Mouse (Mus musculus) intestine, postnatal 0 days (tissue): ENCODE measurements around the gene Scgb2a2. TPM values are rescaled to one million over a fixed set of nuclear protein-coding genes. Genes with fewer than 3 reads are reported as not detected.
"Not testable (repeated sequence)": the region's sequence is repeated elsewhere in the genome, so short reads cannot be mapped to it uniquely, and the experiment has no call there.

Experiments used
- ATAC-seq: fragments of 200-750 bp; cut with Nextera tagmentation; 2 replicates; pipeline ENCODE4 v1.8.0; 2017; ENCODE audit warnings: mild to moderate bottlenecking, moderate TSS enrichment, moderate library complexity
- H3K27ac ChIP-seq: fragments of 300-500 bp; sonication (generic); 2 replicates; pipeline ENCODE4 v1.5.1; 2014; ENCODE audit warnings: mild to moderate bottlenecking, low read depth, low read length, moderate library complexity
- H3K27me3 ChIP-seq: fragments of 300-500 bp; sonication (generic); replicated peaks from 2 replicates; pipeline ENCODE4 v1.6.1; 2014; ENCODE audit warnings: low read length, mixed read lengths; ENCODE audit not compliant: control insufficient read depth, insufficient read depth
- H3K36me3 ChIP-seq: fragments of 300-500 bp; sonication (generic); 2 replicates; pipeline ENCODE4 v1.6.1; 2014; ENCODE audit warnings: mild to moderate bottlenecking, moderate library complexity; ENCODE audit not compliant: control insufficient read depth, insufficient read depth
- H3K4me1 ChIP-seq: fragments of 300-500 bp; sonication (generic); replicated peaks from 2 replicates; pipeline ENCODE4 v1.6.1; 2014; ENCODE audit warnings: antibody characterized with exemption, low read length, mixed read lengths; ENCODE audit not compliant: control insufficient read depth, insufficient read depth
- H3K4me2 ChIP-seq: fragments of 300-500 bp; sonication (generic); replicated peaks from 2 replicates; pipeline ENCODE4 v1.6.1; 2014; ENCODE audit warnings: low read depth, mild to moderate bottlenecking, moderate library complexity
- H3K4me3 ChIP-seq: fragments of 300-500 bp; sonication (generic); 2 replicates; pipeline ENCODE4 v1.5.1; 2014; ENCODE audit warnings: low read depth, low read length
- H3K9ac ChIP-seq: fragments of 300-500 bp; sonication (generic); 2 replicates; pipeline ENCODE4 v1.6.1; 2014; ENCODE audit warnings: mild to moderate bottlenecking, low read depth, low read length
- H3K9me3 ChIP-seq: fragments of 300-500 bp; sonication (generic); 2 replicates; pipeline ENCODE4 v1.6.1; 2016; ENCODE audit warnings: mixed run types; ENCODE audit not compliant: control insufficient read depth
- CTCF ChIP-seq: sonication (generic); IDR thresholded peaks from 2 replicates; pipeline ENCODE4 v1.5.1; 2016; ENCODE audit warnings: low read depth, mild to moderate bottlenecking, control low read depth, antibody characterized with exemption, moderate library complexity
- WGBS: fragments of 180-500 bp; shearing (Covaris S2); extraction: QIAGEN DNeasy Blood & Tissue Kit; methylation state at CpG from one replicate; pipeline ENCODE4 v1.1.7; 2014; 5-methylcytosine and 5-hydroxymethylcytosine counted together
- polyA plus RNA-seq: library from polyadenylated mRNA; unstranded; fragments of >200 nt; fragmentation: Nextera tagmentation; extraction: Ambion mirVana; gene quantifications from 2 replicates; pipeline ENCODE4 v1.2.1, GENCODE M21; 2015

The Scgb2a2 gene
- not detected in 2 replicates for polyA plus RNA-seq

- Histone ChIP-seq H3K9me3 (no peaks in the 10 kb centered on the region), H3K4me2 (no peak within 1 kb of the TSS), H3K27ac (no peak within 1 kb of the TSS), H3K4me1 (no peaks in the 10 kb centered on the region), H3K9ac (no peak within 1 kb of the TSS), H3K4me3 (no peak within 1 kb of the TSS), H3K36me3 (no peaks in the 10 kb centered on the region), H3K27me3 (no peaks in the 10 kb centered on the region)
- WGBS: 85% methylated on average over 2 of the region's 2 CpGs
- TF ChIP-seq CTCF: no peak
- no peak for ATAC-seq
Observed at GRCm38 (mm10) chr19:9847262-9847661, at the start of gene Scgb2a2. Gene Scgb2a2, plus strand, starts transcription at chr19:9847562.

- H3K4me1 ChIP-seq, H3K27ac ChIP-seq, H3K27me3 ChIP-seq, H3K9ac ChIP-seq, H3K9me3 ChIP-seq, H3K36me3 ChIP-seq: not testable (repeated sequence)
- TF ChIP-seq CTCF: peak; percentile 61
- Histone ChIP-seq H3K4me2 (peak overlapping the region; percentile 58), H3K4me3 (peak overlapping the region; percentile 21; the same call in 1 of the 2 replicates)
- WGBS: 20% methylated on average over 17 of the region's 21 CpGs
- ATAC-seq: peak; percentile 77
Observed at GRCm38 (mm10) chr19:9836581-9837340, 10.6 kb upstream of the Scgb2a2 start.

GRCm38 (mm10) chr19:9837341-9837715, 10.0 kb upstream of the Scgb2a2 start:
- WGBS: 58% methylated on average over 2 of the region's 2 CpGs
- Histone ChIP-seq H3K36me3 (no peaks in the 10 kb centered on the region), H3K9me3 (no peaks in the 10 kb centered on the region), H3K4me3 (no peak overlapping the region), H3K9ac (no peak overlapping the region), H3K4me2 (no peak overlapping the region), H3K27ac (no peak overlapping the region), H3K27me3 (no peaks in the 10 kb centered on the region), H3K4me1 (no peaks in the 10 kb centered on the region)
- no peak for TF ChIP-seq CTCF
- ATAC-seq: no peak

GRCm38 (mm10) chr19:9849368-9850075, 2.2 kb downstream of the Scgb2a2 start:
- H3K36me3 ChIP-seq, H3K9ac ChIP-seq, H3K4me3 ChIP-seq, ATAC-seq, H3K4me2 ChIP-seq, H3K27ac ChIP-seq, H3K27me3 ChIP-seq, H3K9me3 ChIP-seq, H3K4me1 ChIP-seq: not testable (repeated sequence)
- WGBS: 47% methylated on average over 3 of the region's 3 CpGs

- not testable (repeated sequence) for ATAC-seq, H3K36me3 ChIP-seq, H3K4me2 ChIP-seq, H3K9me3 ChIP-seq, H3K27me3 ChIP-seq, H3K4me1 ChIP-seq, H3K4me3 ChIP-seq, H3K27ac ChIP-seq, H3K9ac ChIP-seq
- WGBS: 85% methylated on average over 2 of the region's 3 CpGs
Observed at GRCm38 (mm10) chr19:9860821-9861220, 13.5 kb downstream of the Scgb2a2 start.

- H3K4me1 ChIP-seq: no peaks in the 10 kb centered on the region
- no peak overlapping the region for H3K4me3 ChIP-seq
- no peak for TF ChIP-seq CTCF
- no peaks in the 10 kb centered on the region for H3K27me3 ChIP-seq
- no peak overlapping the region for H3K4me2 ChIP-seq
- H3K36me3 ChIP-seq: no peaks in the 10 kb centered on the region
- 63% methylated on average over 1 of the region's 1 CpGs for WGBS
- no peak for ATAC-seq
- H3K9me3 ChIP-seq: no peaks in the 10 kb centered on the region
- H3K9ac ChIP-seq: no peak overlapping the region
- no peak overlapping the region for H3K27ac ChIP-seq
Observed at GRCm38 (mm10) chr19:9864856-9865255, 17.5 kb downstream of the Scgb2a2 start.
